Mouse (Mus musculus) forebrain, embryonic 16.5 days (tissue): ENCODE measurements at regions not wholly inside any gene's neighbourhood (a gene's known extent, or its start where the extent isn't known, plus 50 kb on each side); places are given as distances from the start of the nearest gene placed in this dataset.

ENCODE experiments used
- ATAC-seq: fragments of 200-750 bp; cut with Nextera tagmentation; 2 replicates; pipeline ENCODE4 v1.8.0; 2017; ENCODE audit warnings: mild to moderate bottlenecking, moderate library complexity
- H3K27ac ChIP-seq: fragments of 300-500 bp; sonication (generic); 2 replicates; pipeline ENCODE4 v1.5.1; 2014; ENCODE audit warnings: low read length, control low read depth
- H3K27me3 ChIP-seq: fragments of 300-500 bp; sonication (generic); replicated peaks from 2 replicates; pipeline ENCODE4 v1.6.1; 2014; ENCODE audit warnings: low read length; ENCODE audit not compliant: control insufficient read depth, insufficient read depth
- H3K36me3 ChIP-seq: fragments of 300-500 bp; sonication (generic); 2 replicates; pipeline ENCODE4 v1.6.1; 2014; ENCODE audit not compliant: control insufficient read depth, insufficient read depth
- H3K4me1 ChIP-seq: fragments of 300-500 bp; sonication (generic); replicated peaks from 2 replicates; pipeline ENCODE4 v1.6.1; 2014; ENCODE audit warnings: low read length; ENCODE audit not compliant: control insufficient read depth, insufficient read depth
- H3K4me2 ChIP-seq: fragments of 300-500 bp; sonication (generic); 2 replicates; pipeline ENCODE4 v1.6.1; 2014; ENCODE audit warnings: mild to moderate bottlenecking, low read length, control low read depth
- H3K4me3 ChIP-seq: fragments of 300-500 bp; sonication (generic); replicated peaks from 2 replicates; pipeline ENCODE4 v1.5.1; 2014; ENCODE audit warnings: mild to moderate bottlenecking, low read length, control low read depth
- H3K9ac ChIP-seq: fragments of 300-500 bp; sonication (generic); replicated peaks from 2 replicates; pipeline ENCODE4 v1.6.1; 2014; ENCODE audit warnings: low read depth, low read length, control low read depth
- H3K9me3 ChIP-seq: fragments of 300-500 bp; sonication (generic); 2 replicates; pipeline ENCODE4 v1.6.1; 2016; ENCODE audit warnings: low read length; ENCODE audit not compliant: control insufficient read depth
- WGBS: fragments of 180-500 bp; shearing (Covaris S2); extraction: QIAGEN DNeasy Blood & Tissue Kit; methylation state at CpG from one replicate; pipeline ENCODE4 v1.1.7; 2014; 5-methylcytosine and 5-hydroxymethylcytosine counted together

DNA sequence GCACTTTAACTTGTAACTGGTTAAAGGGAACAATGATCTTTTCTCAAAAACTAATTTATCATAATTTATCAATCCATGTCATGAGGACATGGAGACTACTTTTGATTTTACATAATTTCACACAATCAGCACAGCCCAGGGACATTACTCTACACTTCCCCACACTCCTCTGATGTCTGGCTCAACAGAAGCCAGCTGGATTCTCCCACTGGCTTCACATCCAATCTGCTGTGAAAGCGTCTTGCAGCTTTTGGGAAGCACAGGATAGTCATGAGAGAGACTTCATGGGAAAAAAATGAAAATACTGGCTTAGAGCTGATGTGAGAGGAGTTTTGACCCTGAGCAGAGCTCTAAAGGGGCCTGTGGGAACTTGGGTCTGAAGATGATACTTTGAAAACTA is 61.7 kb upstream of the Hrasls start:
- H3K36me3 ChIP-seq, result no peaks in the 10 kb centered on the region
- H3K4me2 ChIP-seq, result no peak overlapping the region
- H3K27ac ChIP-seq, result no peak overlapping the region
- H3K27me3 ChIP-seq, result no peaks in the 10 kb centered on the region
- no peaks in the 10 kb centered on the region for H3K9me3 ChIP-seq
- no peak overlapping the region for H3K9ac ChIP-seq
- no peaks in the 10 kb centered on the region for H3K4me1 ChIP-seq
- 79% methylated on average over 1 of the region's 1 CpGs for WGBS
- H3K4me3 ChIP-seq, result no peak overlapping the region
- no peak for ATAC-seq

DNA sequence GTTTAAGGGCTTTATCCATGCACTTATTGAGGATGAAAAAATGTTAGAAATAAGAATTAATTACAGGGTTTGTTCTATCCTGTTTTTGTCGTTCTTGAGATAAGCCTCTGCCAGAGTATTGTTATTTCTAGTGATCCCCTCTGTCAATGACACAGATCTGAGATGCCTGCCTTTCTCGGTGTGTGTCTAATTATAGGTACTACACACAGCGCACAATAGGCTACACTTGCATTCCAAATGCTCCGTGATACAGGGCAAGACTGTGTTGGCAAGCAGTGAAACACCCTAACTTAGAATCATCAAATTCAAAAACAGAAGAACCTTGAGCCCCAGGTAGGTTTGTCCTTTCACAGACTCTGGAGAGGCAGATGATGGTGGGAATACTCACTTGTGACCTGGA is 90.3 kb upstream of the Hrasls start:
- Histone ChIP-seq H3K27me3 (no peaks in the 10 kb centered on the region), H3K9me3 (no peaks in the 10 kb centered on the region), H3K4me2 (no peak overlapping the region), H3K9ac (no peak overlapping the region), H3K36me3 (no peaks in the 10 kb centered on the region), H3K4me1 (no peaks in the 10 kb centered on the region), H3K27ac (no peak overlapping the region), H3K4me3 (no peak overlapping the region)
- WGBS, result 76% methylated on average over 4 of the region's 4 CpGs
- ATAC-seq, result no peak

DNA sequence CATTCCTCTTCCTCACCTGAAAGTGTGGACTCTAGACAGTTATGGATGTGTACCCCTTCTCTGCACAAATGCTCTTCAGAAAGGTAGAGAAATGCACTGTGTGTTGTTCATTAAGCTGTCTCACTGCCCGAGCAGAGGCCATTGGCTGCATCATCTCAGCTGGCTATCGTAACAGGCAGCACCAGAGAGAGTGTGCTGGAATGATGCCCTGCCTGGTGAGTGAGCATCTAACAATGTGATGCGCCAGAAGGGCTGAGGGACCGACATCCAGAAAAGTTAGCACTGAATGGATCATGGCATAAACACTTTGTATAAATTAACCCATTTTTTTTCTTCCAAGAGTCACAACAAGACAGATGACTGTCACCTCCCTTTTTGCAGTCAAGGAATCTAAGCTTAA is 112.7 kb upstream of the Hrasls start:
- Histone ChIP-seq H3K27ac (no peak overlapping the region), H3K9me3 (no peaks in the 10 kb centered on the region), H3K4me2 (no peak overlapping the region), H3K27me3 (no peaks in the 10 kb centered on the region), H3K9ac (no peak overlapping the region), H3K36me3 (no peaks in the 10 kb centered on the region), H3K4me3 (no peak overlapping the region), H3K4me1 (no peaks in the 10 kb centered on the region)
- ATAC-seq, result no peak
- WGBS, result 78% methylated on average over 4 of the region's 4 CpGs

DNA sequence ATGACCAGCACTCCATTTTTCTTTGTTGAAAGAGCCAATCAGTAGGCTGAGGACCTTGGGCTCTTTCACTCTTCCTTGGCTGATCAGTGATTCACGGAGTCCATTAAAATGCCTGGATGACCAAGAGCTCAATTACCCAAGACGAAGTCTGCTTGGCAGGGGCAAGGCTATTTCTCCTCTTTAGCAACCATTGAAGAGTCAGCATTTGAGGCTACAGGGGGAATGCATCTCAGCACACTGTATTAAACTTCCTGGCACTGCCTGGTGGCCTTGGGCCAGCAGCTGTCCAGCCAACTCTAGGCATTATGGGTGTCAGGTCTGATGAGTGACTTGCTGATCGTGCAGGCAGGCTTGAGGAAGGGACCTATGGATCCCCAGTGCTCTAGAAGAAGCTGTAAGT is 136.5 kb upstream of the Mb21d2 start:
- ATAC-seq, result no peak
- Histone ChIP-seq H3K27me3 (no peaks in the 10 kb centered on the region), H3K27ac (no peak overlapping the region), H3K9ac (no peak overlapping the region), H3K4me2 (no peak overlapping the region), H3K36me3 (no peaks in the 10 kb centered on the region), H3K9me3 (no peaks in the 10 kb centered on the region), H3K4me1 (no peaks in the 10 kb centered on the region), H3K4me3 (no peak overlapping the region)
- 70% methylated on average over 3 of the region's 3 CpGs for WGBS

DNA sequence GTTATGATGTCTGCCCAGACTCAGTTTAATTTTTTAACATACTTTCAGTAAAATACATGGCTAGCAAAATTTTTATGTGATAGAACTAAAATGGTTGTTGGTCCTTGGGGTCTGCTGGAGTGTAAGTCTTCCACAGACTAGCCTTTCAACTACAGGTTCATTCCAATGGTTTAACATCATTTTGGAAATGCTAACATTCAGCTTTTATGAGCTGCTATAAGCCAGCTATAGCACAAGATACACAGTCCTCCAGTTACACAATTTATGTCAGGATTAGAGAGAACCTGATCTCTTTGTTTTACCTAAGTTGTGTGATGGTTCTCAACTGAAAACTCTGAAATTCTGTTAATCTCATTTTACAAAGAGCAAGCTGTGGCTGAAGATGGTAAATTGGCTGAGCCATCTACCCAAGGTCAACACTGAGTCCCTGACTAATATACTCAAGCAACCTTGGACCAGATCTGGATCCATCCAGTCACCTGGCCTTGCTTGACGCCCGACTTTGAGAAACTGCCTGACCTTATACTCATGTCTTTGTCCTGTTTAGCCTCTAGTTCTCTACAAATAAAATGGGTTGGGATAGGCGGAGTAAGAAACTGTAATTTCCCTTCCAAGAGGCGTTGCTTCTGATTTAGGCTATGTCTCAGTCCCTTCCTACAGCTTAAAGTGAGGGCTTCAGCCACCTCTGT is 135.8 kb upstream of the Mb21d2 start:
- H3K4me3 ChIP-seq, result no peak overlapping the region

DNA sequence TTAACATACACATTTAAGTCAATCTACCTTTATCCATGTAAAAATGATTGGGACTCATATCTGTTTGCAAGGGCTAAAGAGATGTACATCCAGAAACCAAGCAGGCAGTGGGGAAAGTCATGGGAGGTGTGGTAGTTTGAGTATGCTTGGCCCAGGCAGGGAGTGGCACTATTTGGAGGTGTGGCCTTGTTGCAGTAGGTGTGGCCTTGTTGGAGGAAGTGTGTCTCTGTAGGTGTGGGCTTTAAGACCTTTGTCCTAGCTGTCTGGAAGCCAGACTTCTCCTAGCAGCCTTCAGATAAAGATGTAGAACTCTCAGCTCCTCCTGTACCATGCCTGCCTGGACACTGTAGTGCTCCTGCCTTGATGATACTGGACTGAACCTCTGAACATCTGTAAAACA is 133.9 kb upstream of the Mb21d2 start:
- Histone ChIP-seq H3K4me3 (no peak overlapping the region), H3K9me3 (no peaks in the 10 kb centered on the region), H3K9ac (no peak overlapping the region), H3K27me3 (no peaks in the 10 kb centered on the region), H3K4me2 (no peak overlapping the region), H3K36me3 (no peaks in the 10 kb centered on the region), H3K4me1 (no peaks in the 10 kb centered on the region), H3K27ac (no peak overlapping the region)
- ATAC-seq, result no peak

More for the DNA sequence above, 135.8 kb upstream of the Mb21d2 start:
- no peak overlapping the region for H3K4me2 ChIP-seq
- no peaks in the 10 kb centered on the region for H3K4me1 ChIP-seq
- H3K27me3 ChIP-seq, result no peaks in the 10 kb centered on the region
- no peaks in the 10 kb centered on the region for H3K36me3 ChIP-seq
- no peak overlapping the region for H3K27ac ChIP-seq
- WGBS, result 94% methylated on average over 4 of the region's 4 CpGs
- ATAC-seq, result no peak
- H3K9ac ChIP-seq, result no peak overlapping the region
- H3K9me3 ChIP-seq, result no peaks in the 10 kb centered on the region

DNA sequence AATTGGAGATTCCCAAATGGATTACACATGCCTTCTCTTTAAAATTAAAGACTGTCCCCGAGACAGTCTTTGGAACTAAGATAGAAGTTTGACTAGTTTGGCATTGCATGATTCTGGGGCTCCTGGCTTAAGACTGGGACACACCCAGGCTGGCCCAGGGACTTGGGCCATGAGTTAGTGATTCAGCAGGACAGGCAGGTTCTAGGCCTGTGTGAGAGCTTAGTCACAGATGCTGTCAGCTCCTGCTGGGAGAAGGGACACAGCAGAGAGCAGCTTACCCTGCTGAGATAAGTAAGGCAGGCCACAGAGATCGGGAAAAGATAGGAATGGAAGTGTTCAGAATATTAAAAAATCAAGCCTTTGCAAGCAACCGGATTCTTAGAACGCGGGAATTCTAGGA is 127.6 kb upstream of the Mb21d2 start:
- Histone ChIP-seq H3K9ac (no peak overlapping the region), H3K36me3 (no peaks in the 10 kb centered on the region), H3K27ac (no peak overlapping the region), H3K9me3 (no peaks in the 10 kb centered on the region), H3K27me3 (no peaks in the 10 kb centered on the region), H3K4me1 (no peaks in the 10 kb centered on the region), H3K4me3 (no peak overlapping the region), H3K4me2 (no peak overlapping the region)
- 82% methylated on average over 5 of the region's 5 CpGs for WGBS
- ATAC-seq, result no peak

DNA sequence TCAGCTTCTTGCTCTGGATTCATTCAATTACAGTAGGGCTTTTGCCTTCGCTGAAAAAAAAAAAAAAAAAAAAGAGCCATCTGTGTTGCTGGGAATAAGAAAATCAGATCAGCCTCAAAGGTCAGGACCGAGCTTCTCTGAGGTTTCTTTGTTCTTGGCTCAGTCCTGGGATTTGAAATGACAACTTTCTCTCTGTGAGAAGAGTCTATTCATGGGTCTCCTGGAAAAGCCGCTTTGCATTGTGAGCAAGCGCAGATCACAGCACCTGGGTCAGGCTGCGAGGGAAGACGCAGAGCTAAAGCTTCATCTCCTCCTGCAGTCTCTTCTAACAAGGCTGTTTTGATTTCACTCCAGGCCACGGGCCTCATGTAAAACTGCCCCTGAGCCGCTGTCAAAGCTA is 125.0 kb upstream of the Mb21d2 start:
- Histone ChIP-seq H3K9ac (no peak overlapping the region), H3K9me3 (no peaks in the 10 kb centered on the region), H3K27me3 (no peaks in the 10 kb centered on the region), H3K4me1 (no peaks in the 10 kb centered on the region), H3K27ac (no peak overlapping the region), H3K4me3 (no peak overlapping the region), H3K36me3 (no peaks in the 10 kb centered on the region), H3K4me2 (peak overlapping the region; percentile 22; the same call in 1 of the 2 replicates)
- ATAC-seq, result peak; percentile 55; the same call in 1 of the 2 replicates
- WGBS, result 20% methylated on average over 8 of the region's 8 CpGs

DNA sequence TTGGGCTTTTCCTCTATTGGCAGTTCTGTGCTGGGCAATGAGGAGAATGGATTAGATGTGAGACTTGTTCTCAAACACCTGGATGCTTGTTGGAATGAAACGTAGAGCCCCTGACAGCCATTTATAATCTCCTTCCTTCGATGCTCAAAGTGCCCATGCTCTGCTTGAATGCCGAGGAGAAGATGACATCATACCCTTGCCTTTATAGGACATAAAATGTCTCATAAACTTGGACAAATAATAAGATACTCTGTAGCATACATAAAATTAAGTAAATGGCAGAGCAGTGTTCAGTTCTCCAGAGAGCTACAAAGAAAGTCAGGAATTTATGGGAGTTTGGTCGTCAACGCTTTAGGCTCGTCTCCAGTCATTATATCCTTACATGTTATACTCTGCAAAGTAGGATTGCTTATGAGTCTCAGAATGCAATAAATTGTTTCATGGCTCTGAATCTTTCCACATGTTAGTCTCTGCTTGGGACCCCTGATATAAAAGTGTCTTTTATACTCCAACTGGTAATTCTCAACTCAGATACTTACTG is 117.0 kb upstream of the Mb21d2 start:
- Histone ChIP-seq H3K9ac (no peak overlapping the region), H3K27me3 (no peaks in the 10 kb centered on the region), H3K27ac (no peak overlapping the region), H3K4me3 (no peak overlapping the region), H3K4me1 (no peaks in the 10 kb centered on the region), H3K36me3 (no peaks in the 10 kb centered on the region), H3K9me3 (no peaks in the 10 kb centered on the region), H3K4me2 (no peak overlapping the region)
- no peak for ATAC-seq
- 84% methylated on average over 6 of the region's 6 CpGs for WGBS

DNA sequence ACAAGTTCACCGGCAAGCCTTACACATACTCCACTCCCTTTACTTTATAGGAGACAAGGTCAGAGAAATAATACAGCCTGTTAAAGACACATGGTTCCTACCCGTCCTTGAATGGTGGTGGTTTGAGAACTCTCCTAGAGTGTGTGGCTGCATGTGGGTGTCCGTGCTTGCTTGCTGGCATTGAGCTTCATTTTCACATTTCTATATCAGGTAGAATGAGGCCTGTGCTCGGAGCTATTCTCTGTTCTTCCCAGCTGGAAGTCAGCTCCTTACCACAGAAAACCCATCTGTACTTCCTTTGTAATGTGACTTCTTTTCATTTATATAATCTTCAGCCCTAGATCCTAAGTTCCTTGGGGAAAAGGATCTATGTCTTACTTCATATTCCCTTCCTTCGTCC is 106.0 kb upstream of the Mb21d2 start:
- H3K36me3 ChIP-seq, result no peaks in the 10 kb centered on the region
- H3K9me3 ChIP-seq, result no peaks in the 10 kb centered on the region
- no peaks in the 10 kb centered on the region for H3K4me1 ChIP-seq
- no peak overlapping the region for H3K4me3 ChIP-seq
- no peak overlapping the region for H3K4me2 ChIP-seq
- no peaks in the 10 kb centered on the region for H3K27me3 ChIP-seq
- H3K9ac ChIP-seq, result no peak overlapping the region
- WGBS, result 80% methylated on average over 5 of the region's 5 CpGs
- no peak for ATAC-seq
- no peak overlapping the region for H3K27ac ChIP-seq
